27 mouse cellular contexts compared by ENCODE assay signal in the genomic region with DNA sequence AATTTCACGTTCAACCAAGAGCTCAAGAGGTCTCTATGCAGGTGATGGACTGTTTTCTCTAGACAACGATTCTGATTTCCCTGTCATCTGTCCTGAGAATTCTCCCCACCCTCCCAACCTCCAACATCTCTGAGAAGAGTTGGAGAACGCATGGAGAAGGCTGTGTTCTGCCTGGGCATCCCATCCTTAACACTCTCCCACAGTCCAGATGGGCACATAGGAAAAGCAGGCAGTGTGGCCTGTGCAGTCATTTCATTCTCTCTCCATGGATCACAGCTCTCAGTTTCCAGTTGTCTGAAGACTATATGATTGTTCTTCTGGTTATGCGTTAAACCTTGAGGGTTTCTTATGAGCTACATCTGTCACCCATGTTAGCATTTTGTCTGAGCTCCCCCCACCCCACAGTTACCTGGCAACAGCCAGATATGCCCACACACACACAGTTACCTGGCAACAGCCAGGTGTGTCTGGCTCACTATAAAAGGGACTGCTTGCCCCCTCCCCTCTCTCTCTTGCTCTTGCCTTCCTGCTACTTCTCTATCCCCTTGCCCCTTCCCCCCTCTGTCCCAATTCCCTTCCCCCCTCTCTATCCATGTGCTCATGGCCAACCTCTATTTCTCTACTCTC.
DNase-seq lines count a peak whose midpoint lies in the region; ATAC-seq lines count a peak whose summit lies in the region.
"Had no signal": no experiment of that assay in that cellular context is flagged by ENCODE, and none has a peak within 500 bp of the region (broad histone marks: within the 10 kb centered on the region; RNA-seq: fewer than 3 reads in every experiment).

No protein-coding gene starts in this region.

- peaks cover 2% of the 10 kb centered on the region; the same call in 1 of the 2 replicates for H3K9me3 ChIP-seq in embryonic facial prominence, embryonic 10.5 days
- H3K9me3 ChIP-seq: embryonic facial prominence, embryonic 15.5 days; hindbrain, embryonic 13.5 days; kidney, embryonic 15.5 days; liver, embryonic 12.5 days; neural tube, embryonic 13.5 days; stomach, embryonic 15.5 days had no signal

- WGBS in embryonic facial prominence, embryonic 10.5 days = 90% methylated on average over 4 of the region's 4 CpGs

- H3K4me3 ChIP-seq in embryonic facial prominence, embryonic 10.5 days = no peak overlapping the region
- H3K4me3 ChIP-seq: embryonic facial prominence, embryonic 15.5 days; hindbrain, embryonic 13.5 days; kidney, embryonic 15.5 days; layer of hippocampus, adult 2 months; left cerebral cortex, adult 2 months; liver, embryonic 12.5 days; neural tube, embryonic 13.5 days; stomach, embryonic 15.5 days had no signal

- peak; percentile 98 for ATAC-seq in frontal cortex, adult (ENCODE audit: low TSS enrichment)
- ATAC-seq: CD4-positive, CD25-positive, alpha-beta regulatory T cell, adult 4 months; liver, embryonic 12.5 days; liver, postnatal 0 days had no signal

- no peak overlapping the region for H3K27ac ChIP-seq in embryonic facial prominence, embryonic 10.5 days (replicated peaks)
- H3K27ac ChIP-seq: embryonic facial prominence, embryonic 15.5 days; hindbrain, embryonic 13.5 days; kidney, embryonic 15.5 days; layer of hippocampus, adult 2 months; left cerebral cortex, adult 2 months; liver, embryonic 12.5 days; neural tube, embryonic 13.5 days; stomach, embryonic 15.5 days had no signal

- intact Hi-C loops in left cerebral cortex, postnatal 4 days (cut with DNase I) = no loop called here

- H3K36me3 ChIP-seq in embryonic facial prominence, embryonic 10.5 days (replicated peaks) = no peaks in the 10 kb centered on the region
- H3K36me3 ChIP-seq: embryonic facial prominence, embryonic 15.5 days; hindbrain, embryonic 13.5 days; kidney, embryonic 15.5 days; liver, embryonic 12.5 days; neural tube, embryonic 13.5 days; stomach, embryonic 15.5 days had no signal

- DNase-seq in frontal cortex, postnatal 10 days (ENCODE audit: low spot score in 2 of 2) = no peak
- peak; percentile 16 to 17 for DNase-seq in left cerebral cortex, adult 18-20 months (ENCODE audit: low spot score in 2 of 2)
- DNase-seq in left cerebral cortex, postnatal 4 days = no peak
- peak; percentile 30 for DNase-seq in right cerebral cortex, adult 18-20 months
- DNase-seq in right cerebral cortex, postnatal 4 days = no peak
- no peak for DNase-seq in embryonic facial prominence, embryonic 10.5 days (ENCODE audit: low spot score)
- DNase-seq: adrenal gland, postnatal 25 days; cerebellum, adult 18-20 months; cerebellum, postnatal 10 days; gastrocnemius, postnatal 25 days; heart, adult 11 months; heart, postnatal 36 days; kidney, adult 18-20 months; kidney, postnatal 25 days; liver, postnatal 0 days; lung, postnatal 36 days; thymus, postnatal 14 days had no signal

- H3K27me3 ChIP-seq in embryonic facial prominence, embryonic 10.5 days (replicated peaks; ENCODE audit: low read depth, poor library complexity, severe bottlenecking) = no peaks in the 10 kb centered on the region
- H3K27me3 ChIP-seq: embryonic facial prominence, embryonic 15.5 days; hindbrain, embryonic 13.5 days; kidney, embryonic 15.5 days; liver, embryonic 12.5 days; neural tube, embryonic 13.5 days; stomach, embryonic 15.5 days had no signal

- H3K4me1 ChIP-seq in embryonic facial prominence, embryonic 10.5 days = no peaks in the 10 kb centered on the region
- H3K4me1 ChIP-seq: liver, embryonic 12.5 days; stomach, embryonic 15.5 days had no signal

Comparison
In these comparisons a context has a peak if more than half of its experiments do, and no peak if none do; other contexts are left out.
1. DNase-seq: peak in left cerebral cortex, adult 18-20 months (2 of 2) and right cerebral cortex, adult 18-20 months (single experiment); none in frontal cortex, postnatal 10 days (0 of 2), left cerebral cortex, postnatal 4 days (single experiment), right cerebral cortex, postnatal 4 days (single experiment) and embryonic facial prominence, embryonic 10.5 days (single experiment).